Mouse (Mus musculus) c-Kit-positive CD71-negative TER-119-negative erythroid progenitor cells, embryonic 14.5 days (primary cell): ENCODE measurements at regions not wholly inside any gene's neighbourhood (a gene's known extent, or its start where the extent isn't known, plus 50 kb on each side); places are given as distances from the start of the nearest gene placed in this dataset.

Experiments used
- DNase-seq: peaks from one replicate; pipeline ENCODE4 v3.0.0-alpha.2; 2013; ENCODE audit warnings: low read depth

- DNase-seq = no peak
Observed at GRCm38 (mm10) chrX:97434327-97434726, 57.3 kb upstream of the Eda2r start.

GRCm38 (mm10) chrX:97431391-97431803, 54.4 kb upstream of the Eda2r start:
- peak; percentile 28 for DNase-seq
